Mouse (Mus musculus): ENCODE data around the gene Mapkapk2.

The Mapkapk2 gene

DNA sequence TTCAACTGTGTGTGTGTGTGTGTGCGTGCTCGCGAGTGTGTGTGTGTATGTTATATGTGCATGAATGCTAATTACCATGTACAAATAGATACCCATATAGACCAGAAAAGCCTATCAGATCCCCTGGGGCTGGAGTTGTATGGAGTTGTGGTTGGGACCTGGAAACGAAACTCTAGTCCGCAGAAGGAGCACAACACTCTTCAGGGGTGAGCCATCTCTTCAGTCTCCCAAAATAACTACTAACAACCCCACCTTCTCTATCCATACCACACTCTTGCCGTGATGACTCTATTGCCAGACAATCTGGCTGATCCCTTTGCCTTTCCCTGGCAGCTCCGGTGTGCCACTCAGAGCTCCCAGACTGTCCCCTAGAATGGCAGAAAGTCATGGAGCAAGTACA lies 81.7 kb downstream of the Mapkapk2 start:
- DNase-seq = no peak

- no peak for DNase-seq
Measured at GRCm38 (mm10) chr1:131015281-131015680, 82.3 kb downstream of the Mapkapk2 start.

DNA sequence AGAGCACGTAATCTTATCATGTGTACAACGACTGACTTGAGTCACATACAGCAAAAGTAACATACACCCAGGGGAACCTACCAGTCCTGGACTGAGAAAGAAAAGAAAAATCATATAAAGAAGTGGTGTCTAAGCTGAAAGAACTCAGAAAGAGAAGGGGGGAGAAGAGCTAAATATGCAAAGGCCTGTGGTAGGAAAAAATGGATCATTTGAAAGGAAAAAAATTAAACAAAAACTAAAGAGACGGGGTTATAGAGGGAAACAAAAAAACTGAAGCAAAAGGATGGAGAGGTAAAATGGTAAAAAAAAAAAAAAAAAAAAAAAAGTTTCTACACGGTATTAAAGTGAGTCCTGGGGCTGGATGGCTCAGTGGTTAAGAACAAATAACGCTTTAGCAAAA lies 83.7 kb downstream of the Mapkapk2 start:
- DNase-seq = no peak

- no peak for DNase-seq
Measured at GRCm38 (mm10) chr1:131012494-131012893, 85.1 kb downstream of the Mapkapk2 start.

GRCm38 (mm10) chr1:131010201-131011153 lies 87.1 kb downstream of the Mapkapk2 start:
- no peak for DNase-seq

GRCm38 (mm10) chr1:131006069-131006468 lies 91.6 kb downstream of the Mapkapk2 start:
- DNase-seq = no peak
